Mouse (Mus musculus) kidney, embryonic 15.5 days (tissue): Measurements from ENCODE around the gene Ncmap. TPM values are rescaled to one million over a fixed set of nuclear protein-coding genes. Genes with fewer than 3 reads are reported as not detected.

ENCODE experiments used
- ATAC-seq: fragments of 200-750 bp; cut with Nextera tagmentation; replicated peaks from 2 replicates; pipeline ENCODE4 v1.8.0; 2017; ENCODE audit warnings: moderate TSS enrichment; ENCODE audit not compliant: low FRiP score
- H3K27ac ChIP-seq: fragments of 300-500 bp; sonication (generic); 2 replicates; pipeline ENCODE4 v1.5.1; 2015; ENCODE audit warnings: mild to moderate bottlenecking, inconsistent platforms
- H3K27me3 ChIP-seq: fragments of 300-500 bp; sonication (generic); 2 replicates; pipeline ENCODE4 v1.6.1; 2015; ENCODE audit warnings: inconsistent platforms
- H3K36me3 ChIP-seq: fragments of 300-500 bp; sonication (generic); 2 replicates; pipeline ENCODE4 v1.6.1; 2015; ENCODE audit warnings: inconsistent platforms
- H3K4me1 ChIP-seq: fragments of 300-500 bp; sonication (generic); 2 replicates; pipeline ENCODE4 v1.6.1; 2015; ENCODE audit warnings: inconsistent platforms
- H3K4me2 ChIP-seq: fragments of 300-500 bp; sonication (generic); 2 replicates; pipeline ENCODE4 v1.6.1; 2015; ENCODE audit warnings: moderate library complexity, mild to moderate bottlenecking, inconsistent platforms
- H3K4me3 ChIP-seq: fragments of 300-500 bp; sonication (generic); replicated peaks from 2 replicates; pipeline ENCODE4 v1.5.1; 2015; ENCODE audit warnings: mild to moderate bottlenecking, inconsistent platforms
- H3K9ac ChIP-seq: fragments of 300-500 bp; sonication (generic); 2 replicates; pipeline ENCODE4 v1.6.1; 2015; ENCODE audit warnings: mild to moderate bottlenecking, inconsistent platforms
- H3K9me3 ChIP-seq: fragments of 300-500 bp; sonication (generic); replicated peaks from 2 replicates; pipeline ENCODE4 v1.6.1; 2016; ENCODE audit warnings: inconsistent platforms
- WGBS: fragments of 180-500 bp; shearing (Covaris S2); methylation state at CpG from one replicate; pipeline ENCODE4 v1.1.7; 2015; ENCODE audit warnings: mixed read lengths; 5-methylcytosine and 5-hydroxymethylcytosine counted together
- microRNA counts: library from miRNA; unstranded; fragments of <30 nt; microRNA quantifications from one replicate; lab custom pipeline; 2016
- microRNA-seq: library from miRNA; unstranded; fragments of <30 nt; microRNA quantifications from one replicate; pipeline ENCODE4, GENCODE M21; 2016
- polyA plus RNA-seq: library from polyadenylated mRNA; unstranded; fragments of >200 nt; fragmentation: Nextera tagmentation; extraction: Ambion mirVana; gene quantifications from 2 replicates; pipeline ENCODE4 v1.2.1, GENCODE M21; 2015

Gene Ncmap
- polyA plus RNA-seq, 1 experiment from 2014 or later = 3.5 TPM

GRCm38 (mm10) chr4:135335327-135336022 is 62.6 kb downstream of the Ncmap start:
- H3K36me3 ChIP-seq = peaks cover 98% of the 10 kb centered on the region
- H3K27ac ChIP-seq = peak overlapping the region; percentile 87
- no peaks in the 10 kb centered on the region for H3K27me3 ChIP-seq
- ATAC-seq = peak; percentile 67
- no peak overlapping the region for H3K4me3 ChIP-seq
- peaks cover 13% of the 10 kb centered on the region for H3K4me1 ChIP-seq
- H3K9me3 ChIP-seq = no peaks in the 10 kb centered on the region
- WGBS = 60% methylated on average over 9 of the region's 9 CpGs
- peak overlapping the region; percentile 20; the same call in 1 of the 2 replicates for H3K4me2 ChIP-seq
- no peak overlapping the region for H3K9ac ChIP-seq

GRCm38 (mm10) chr4:135326469-135326868 is 71.6 kb downstream of the Ncmap start:
- no peak overlapping the region for H3K4me3 ChIP-seq
- peaks cover 99% of the 10 kb centered on the region for H3K36me3 ChIP-seq
- H3K27me3 ChIP-seq = no peaks in the 10 kb centered on the region
- H3K4me2 ChIP-seq = no peak overlapping the region
- no peak overlapping the region for H3K9ac ChIP-seq
- WGBS = 85% methylated on average over 3 of the region's 3 CpGs
- no peak overlapping the region for H3K27ac ChIP-seq
- no peak for ATAC-seq
- no peaks in the 10 kb centered on the region for H3K4me1 ChIP-seq
- no peaks in the 10 kb centered on the region for H3K9me3 ChIP-seq

GRCm38 (mm10) chr4:135326046-135326445 is 72.0 kb downstream of the Ncmap start:
- H3K27me3 ChIP-seq = no peaks in the 10 kb centered on the region
- no peaks in the 10 kb centered on the region for H3K9me3 ChIP-seq
- ATAC-seq = no peak
- peaks cover 99% of the 10 kb centered on the region for H3K36me3 ChIP-seq
- no peaks in the 10 kb centered on the region for H3K4me1 ChIP-seq
- no peak overlapping the region for H3K9ac ChIP-seq
- H3K4me3 ChIP-seq = no peak overlapping the region
- H3K4me2 ChIP-seq = no peak overlapping the region
- H3K27ac ChIP-seq = no peak overlapping the region

GRCm38 (mm10) chr4:135323021-135323420 is 75.0 kb downstream of the Ncmap start:
- no peak for ATAC-seq
- no peak overlapping the region for H3K9ac ChIP-seq
- H3K4me3 ChIP-seq = no peak overlapping the region
- H3K27me3 ChIP-seq = no peaks in the 10 kb centered on the region
- peaks cover 98% of the 10 kb centered on the region for H3K36me3 ChIP-seq
- WGBS = 83% methylated on average over 8 of the region's 8 CpGs
- H3K4me2 ChIP-seq = no peak overlapping the region
- H3K27ac ChIP-seq = no peak overlapping the region
- H3K4me1 ChIP-seq = no peaks in the 10 kb centered on the region
- no peaks in the 10 kb centered on the region for H3K9me3 ChIP-seq

MicroRNAs encoded within 50 kb of the gene (microRNA counts, 519-probe panel; counts per million panel counts)
- 2,182 counts per million, percentile 23 among the panel's probes with 10 or more counts for microRNA mmu-miR-700 (lab: Ali Mortazavi, UCI)

Small RNA genes within 50 kb of the gene (microRNA-seq; reads per million reads assigned to microRNA genes)
- 192 reads per million, percentile 65 among the genes with 10 or more reads in this experiment for gene Mir700

Other genes with a start within 250 kb of the Ncmap start
- gene Clic4, start 125.4 kb downstream of the Ncmap start, polyA plus RNA-seq = 200 TPM in 2 replicates
- 257 and 267 TPM in 2 replicates for gene Srrm1, start 44.9 kb downstream of the Ncmap start, polyA plus RNA-seq
- gene Rcan3, start 35.6 kb upstream of the Ncmap start, polyA plus RNA-seq = 12.6 and 15.5 TPM in 2 replicates
- gene Stpg1, start 96.6 kb upstream of the Ncmap start, polyA plus RNA-seq = 0.60 and 0.65 TPM in 2 replicates
- 4.9 and 6.2 TPM in 2 replicates for gene Nipal3, start 96.8 kb upstream of the Ncmap start, polyA plus RNA-seq
- 2.0 and 3.4 TPM in 2 replicates for gene Grhl3, start 175.4 kb upstream of the Ncmap start, polyA plus RNA-seq